Mouse (Mus musculus) MEL (cell line): ENCODE results near the gene Arl3.

Source experiments
- CTCF ChIP-seq, 3 experiments: IDR thresholded peaks in 2 of 3; conservative IDR thresholded peaks in 1 of 3; 2 replicates each; pipeline ENCODE4 v1.5.1; 2011 to 2012; ENCODE audit warnings: low read length in 3 of 3, low read depth in 2 of 3, mild to moderate bottlenecking in 2 of 3, improper control_type of control experiment in 1 of 3, inconsistent platforms in 1 of 3, mixed read lengths in 1 of 3, moderate library complexity in 1 of 3; ENCODE audit not compliant: control insufficient read depth in 1 of 3, insufficient read depth in 1 of 3, poor library complexity in 1 of 3, severe bottlenecking in 1 of 3
- GATA1 ChIP-seq: IDR thresholded peaks from 2 replicates; pipeline ENCODE4 v1.6.1; 2011; ENCODE audit warnings: low read depth, low read length, improper control_type of control experiment
- HCFC1 ChIP-seq: IDR thresholded peaks from 2 replicates; pipeline ENCODE4 v1.6.1; 2012; ENCODE audit warnings: low read depth, mild to moderate bottlenecking, inconsistent platforms, low read length, improper control_type of control experiment, moderate library complexity
- MAZ ChIP-seq: IDR thresholded peaks from 2 replicates; pipeline ENCODE4 v1.6.1; 2012; ENCODE audit warnings: low read depth, mild to moderate bottlenecking, inconsistent platforms, low read length, improper control_type of control experiment
- POLR2A ChIP-seq, 2 experiments: IDR thresholded peaks; 2 replicates each; pipeline ENCODE4 v1.6.1; 2011 to 2012; ENCODE audit warnings: low read length in 2 of 2, mild to moderate bottlenecking in 2 of 2, control low read depth in 1 of 2, improper control_type of control experiment in 1 of 2, low read depth in 1 of 2, moderate library complexity in 1 of 2; ENCODE audit not compliant: control insufficient read depth in 1 of 2, insufficient read depth in 1 of 2, poor library complexity in 1 of 2
- POLR2AphosphoS2 ChIP-seq: IDR thresholded peaks from 2 replicates; pipeline ENCODE4 v1.6.1; 2011; ENCODE audit warnings: low read length, improper control_type of control experiment
- TAL1 ChIP-seq: IDR thresholded peaks from 2 replicates; pipeline ENCODE4 v1.6.1; 2012; ENCODE audit warnings: mild to moderate bottlenecking, inconsistent platforms, low read length, moderate library complexity, mixed read lengths
- TBP ChIP-seq: IDR thresholded peaks from 2 replicates; pipeline ENCODE4 v1.8.0; 2011; ENCODE audit warnings: low read depth, low read length, improper control_type of control experiment
- UBTF ChIP-seq: IDR thresholded peaks from 2 replicates; pipeline ENCODE4 v1.6.1; 2012; ENCODE audit warnings: low read depth, mild to moderate bottlenecking, inconsistent platforms, low read length, improper control_type of control experiment, moderate library complexity, borderline replicate concordance; ENCODE audit not compliant: insufficient read depth
- USF2 ChIP-seq, 2 experiments: IDR thresholded peaks; 2 replicates each; pipeline ENCODE4 v1.6.1; 2011 to 2012; ENCODE audit warnings: improper control_type of control experiment in 2 of 2, low read length in 2 of 2, borderline replicate concordance in 1 of 2, inconsistent platforms in 1 of 2, low read depth in 1 of 2, mild to moderate bottlenecking in 1 of 2; ENCODE audit not compliant: insufficient read depth in 1 of 2
- ZNF384 ChIP-seq: IDR thresholded peaks from 2 replicates; pipeline ENCODE4 v1.6.1; 2012; ENCODE audit warnings: low read depth, mild to moderate bottlenecking, inconsistent platforms, low read length, improper control_type of control experiment

GRCm38 (mm10) chr19:46592751-46593439, 19.9 kb upstream of the Arl3 start:
- peak; percentile 43; the same call in 1 of the 2 replicates for TF ChIP-seq ZNF384
- TF ChIP-seq CTCF (IDR thresholded peaks at IDR 0.05 in 2 of 3, conservative IDR thresholded peaks at IDR 0.05 in 1 of 3; ENCODE audit: control insufficient read depth in 1 of 3, insufficient read depth in 1 of 3, low read depth in 2 of 3, low read length in 3 of 3, poor library complexity in 1 of 3, severe bottlenecking in 1 of 3), result peak in 2 of 3 experiments; percentile 28 to 49; a peak in 4 of 6 replicates
- no peak for TF ChIP-seq POLR2A (IDR thresholded peaks at IDR 0.05; ENCODE audit: control insufficient read depth in 1 of 2, insufficient read depth in 1 of 2, low read depth in 1 of 2, low read length in 2 of 2, poor library complexity in 1 of 2)
- TF ChIP-seq TAL1, result no peak
- TF ChIP-seq GATA1, result no peak
- TF ChIP-seq TBP, result no peak
- no peak for TF ChIP-seq MAZ
- TF ChIP-seq HCFC1, result no peak
- TF ChIP-seq POLR2AphosphoS2, result no peak
- TF ChIP-seq USF2 (IDR thresholded peaks at IDR 0.05; ENCODE audit: borderline replicate concordance in 1 of 2, insufficient read depth in 1 of 2, low read depth in 1 of 2, low read length in 2 of 2), result no peak
- TF ChIP-seq UBTF, result no peak
